Mouse (Mus musculus) neural tube, embryonic 11.5 days (tissue): ENCODE measurements at regions not wholly inside any gene's neighbourhood (a gene's known extent, or its start where the extent isn't known, plus 50 kb on each side); places are given as distances from the start of the nearest gene placed in this dataset.

Source experiments
- ATAC-seq: fragments of 200-750 bp; cut with Nextera tagmentation; 2 replicates; pipeline ENCODE4 v1.8.0; 2017; ENCODE audit warnings: moderate number of reproducible peaks, mild to moderate bottlenecking, moderate TSS enrichment, moderate library complexity; ENCODE audit not compliant: insufficient read depth, low FRiP score, low TSS enrichment
- DNase-seq: peaks from one replicate; pipeline ENCODE4 v3.0.0-alpha.2; 2015; ENCODE audit warnings: low spot score
- H3K27ac ChIP-seq: fragments of 300-500 bp; sonication (generic); 2 replicates; pipeline ENCODE4 v1.5.1; 2014; ENCODE audit warnings: low read depth, mild to moderate bottlenecking, low read length
- H3K27me3 ChIP-seq: fragments of 300-500 bp; sonication (generic); 2 replicates; pipeline ENCODE4 v1.6.1; 2014; ENCODE audit warnings: mild to moderate bottlenecking, low read length, mixed read lengths; ENCODE audit not compliant: control insufficient read depth, insufficient read depth
- H3K36me3 ChIP-seq: fragments of 300-500 bp; sonication (generic); 2 replicates; pipeline ENCODE4 v1.6.1; 2014; ENCODE audit warnings: mild to moderate bottlenecking, low read length, moderate library complexity, mixed read lengths; ENCODE audit not compliant: control insufficient read depth, insufficient read depth
- H3K4me1 ChIP-seq: fragments of 300-500 bp; sonication (generic); 2 replicates; pipeline ENCODE4 v1.6.1; 2014; ENCODE audit warnings: low read length, mixed read lengths; ENCODE audit not compliant: control insufficient read depth, insufficient read depth
- H3K4me2 ChIP-seq: fragments of 300-500 bp; sonication (generic); 2 replicates; pipeline ENCODE4 v1.6.1; 2014; ENCODE audit warnings: low read depth, mild to moderate bottlenecking, moderate library complexity
- H3K4me3 ChIP-seq: fragments of 300-500 bp; sonication (generic); 2 replicates; pipeline ENCODE4 v1.5.1; 2014; ENCODE audit warnings: low read depth, low read length
- H3K9ac ChIP-seq: fragments of 300-500 bp; sonication (generic); 2 replicates; pipeline ENCODE4 v1.6.1; 2014; ENCODE audit warnings: mild to moderate bottlenecking, low read length
- H3K9me3 ChIP-seq: fragments of 300-500 bp; sonication (generic); 2 replicates; pipeline ENCODE4 v1.6.1; 2016; ENCODE audit warnings: low read length; ENCODE audit not compliant: control insufficient read depth
- WGBS: fragments of 180-500 bp; shearing (Covaris S2); extraction: QIAGEN DNeasy Blood & Tissue Kit; methylation state at CpG from one replicate; pipeline ENCODE4 v1.1.7; 2014; 5-methylcytosine and 5-hydroxymethylcytosine counted together

GRCm38 (mm10) chr12:49171014-49171677 lies 211.3 kb upstream of the Foxg1 start:
- no peak for ATAC-seq
- H3K27me3 ChIP-seq, result no peaks in the 10 kb centered on the region
- DNase-seq, result no peak
- no peaks in the 10 kb centered on the region for H3K9me3 ChIP-seq
- H3K27ac ChIP-seq, result no peak overlapping the region
- H3K4me2 ChIP-seq, result no peak overlapping the region
- H3K4me3 ChIP-seq, result no peak overlapping the region
- H3K9ac ChIP-seq, result no peak overlapping the region
- no peaks in the 10 kb centered on the region for H3K36me3 ChIP-seq
- 75% methylated on average over 1 of the region's 1 CpGs for WGBS
- no peaks in the 10 kb centered on the region for H3K4me1 ChIP-seq

GRCm38 (mm10) chr12:49191348-49191747 lies 191.1 kb upstream of the Foxg1 start:
- ATAC-seq (no peak), DNase-seq (no peak)
- H3K4me3 ChIP-seq, result no peak overlapping the region
- H3K36me3 ChIP-seq, result no peaks in the 10 kb centered on the region
- 39% methylated on average over 2 of the region's 2 CpGs for WGBS
- H3K9me3 ChIP-seq, result no peaks in the 10 kb centered on the region
- H3K9ac ChIP-seq, result no peak overlapping the region
- H3K4me1 ChIP-seq, result no peaks in the 10 kb centered on the region
- no peaks in the 10 kb centered on the region for H3K27me3 ChIP-seq
- H3K27ac ChIP-seq, result no peak overlapping the region
- no peak overlapping the region for H3K4me2 ChIP-seq

DNA sequence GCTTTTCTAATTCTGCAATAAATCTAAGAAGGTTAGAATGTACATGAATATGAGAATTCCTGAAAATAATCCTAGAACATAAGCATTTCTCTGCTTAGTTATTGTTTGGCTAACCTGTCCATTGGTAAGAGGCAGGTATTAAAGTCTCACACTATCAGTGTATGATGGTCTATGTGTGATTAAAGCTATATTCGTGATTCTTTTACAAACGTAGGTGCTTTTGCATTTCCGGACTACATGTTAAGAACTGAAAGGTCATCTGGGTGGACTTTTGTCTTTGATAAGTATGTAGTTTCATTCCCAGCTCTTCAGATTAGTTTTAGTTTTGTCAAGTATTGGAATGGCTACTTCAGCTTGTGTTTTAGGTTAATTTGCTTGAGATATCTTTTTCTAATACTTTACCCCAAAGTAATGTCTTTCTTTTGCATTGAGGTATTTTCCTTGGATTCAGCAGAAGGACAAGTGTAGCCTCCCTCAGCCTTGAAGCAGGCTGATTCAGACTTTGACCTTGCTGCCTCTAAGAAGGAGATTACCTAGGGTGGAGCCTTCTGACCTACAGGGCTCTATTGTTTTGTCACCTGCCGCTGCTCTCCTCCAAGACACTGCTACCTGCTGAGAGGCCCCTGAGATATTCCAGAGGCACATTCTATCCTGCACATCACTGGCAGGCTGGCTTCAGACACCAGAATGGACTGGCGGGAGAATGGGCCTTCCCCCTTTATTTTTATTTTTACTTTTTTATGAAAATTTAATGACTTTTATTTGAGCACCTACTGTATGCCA lies 148.7 kb upstream of the Foxg1 start:
- no peak overlapping the region for H3K27ac ChIP-seq

More for the DNA sequence above, 148.7 kb upstream of the Foxg1 start:
- ATAC-seq (no peak), DNase-seq (no peak)
- 84% methylated on average over 5 of the region's 5 CpGs for WGBS
- H3K4me1 ChIP-seq, result no peaks in the 10 kb centered on the region
- no peak overlapping the region for H3K4me3 ChIP-seq
- no peaks in the 10 kb centered on the region for H3K27me3 ChIP-seq
- H3K9me3 ChIP-seq, result no peaks in the 10 kb centered on the region
- no peak overlapping the region for H3K4me2 ChIP-seq
- no peak overlapping the region for H3K9ac ChIP-seq
- H3K36me3 ChIP-seq, result no peaks in the 10 kb centered on the region
